Mouse (Mus musculus): Measurements from ENCODE around the gene Gm21915. TPM values are rescaled to one million over a fixed set of nuclear protein-coding genes. Genes with fewer than 3 reads are reported as not detected.

Gm21915 gene
- polyA plus RNA-seq, 1 experiment from 2014 or later, result not detected

DNA sequence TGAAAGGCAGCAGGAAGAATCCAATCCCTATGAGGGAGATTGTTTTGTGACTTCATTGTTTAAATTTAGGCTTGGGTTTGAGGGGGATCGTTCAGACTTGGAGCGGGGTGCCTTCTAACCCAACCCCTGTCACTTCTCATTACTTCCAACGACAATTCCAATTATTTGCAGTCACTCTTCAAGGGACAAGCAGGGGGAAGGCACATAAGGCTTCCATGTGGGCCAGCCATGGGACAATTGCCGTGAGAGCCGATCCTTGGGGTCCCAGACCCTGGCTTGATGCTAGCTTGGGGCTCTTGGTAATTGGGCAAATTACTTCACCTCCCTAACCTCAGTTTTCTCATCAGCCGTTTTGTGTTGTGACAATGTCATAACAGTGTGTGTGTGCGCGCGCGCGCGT lies 23.9 kb downstream of the Gm21915 start:
- Histone ChIP-seq H3K4me2 (no peak overlapping the region), H3K9ac (no peak overlapping the region), H3K27ac (ENCODE audit: poor library complexity, severe bottlenecking) (peak overlapping the region; percentile 60; the same call in 1 of the 2 replicates), H3K4me1 (replicated peaks) (peaks cover 32% of the 10 kb centered on the region), H3K4me3 (no peak overlapping the region), H3K36me3 (no peaks in the 10 kb centered on the region), H3K27me3 (replicated peaks) (no peaks in the 10 kb centered on the region), H3K9me3 (replicated peaks) (no peaks in the 10 kb centered on the region)
- ATAC-seq (ENCODE audit: insufficient number of reproducible peaks, low FRiP score), result no peak
- 84% methylated on average over 12 of the region's 12 CpGs for WGBS

DNA sequence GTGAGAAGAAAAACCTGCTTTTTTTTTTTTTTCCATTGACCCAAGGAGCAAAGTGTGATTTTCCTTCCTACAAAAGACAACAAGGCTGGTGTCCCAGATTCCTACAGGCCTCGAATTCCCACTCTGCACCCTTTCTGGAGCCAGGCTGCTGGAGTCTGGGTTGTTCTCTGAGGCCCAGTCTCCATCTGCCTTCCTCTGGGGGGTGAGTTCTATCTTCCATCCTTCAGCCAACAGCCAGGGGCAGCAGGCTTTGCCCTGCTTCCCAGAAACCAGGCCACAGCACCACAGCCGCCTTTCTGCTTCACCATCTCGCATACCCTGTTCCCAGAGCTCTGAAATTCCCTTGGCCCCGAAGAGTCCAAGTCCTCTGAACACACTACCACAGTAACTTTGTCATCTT lies 25.7 kb downstream of the Gm21915 start:
- Histone ChIP-seq H3K4me1 (replicated peaks) (peaks cover 32% of the 10 kb centered on the region), H3K9ac (no peak overlapping the region), H3K27me3 (replicated peaks) (0 out of 2 replicates have a peak, but pooled peaks cover 3% of the 10 kb centered on the region), H3K36me3 (no peaks in the 10 kb centered on the region), H3K9me3 (replicated peaks) (no peaks in the 10 kb centered on the region), H3K4me2 (no peak overlapping the region), H3K27ac (ENCODE audit: poor library complexity, severe bottlenecking) (no peak overlapping the region), H3K4me3 (no peak overlapping the region)
- no peak for ATAC-seq (ENCODE audit: insufficient number of reproducible peaks, low FRiP score)
- 73% methylated on average over 4 of the region's 4 CpGs for WGBS

DNA sequence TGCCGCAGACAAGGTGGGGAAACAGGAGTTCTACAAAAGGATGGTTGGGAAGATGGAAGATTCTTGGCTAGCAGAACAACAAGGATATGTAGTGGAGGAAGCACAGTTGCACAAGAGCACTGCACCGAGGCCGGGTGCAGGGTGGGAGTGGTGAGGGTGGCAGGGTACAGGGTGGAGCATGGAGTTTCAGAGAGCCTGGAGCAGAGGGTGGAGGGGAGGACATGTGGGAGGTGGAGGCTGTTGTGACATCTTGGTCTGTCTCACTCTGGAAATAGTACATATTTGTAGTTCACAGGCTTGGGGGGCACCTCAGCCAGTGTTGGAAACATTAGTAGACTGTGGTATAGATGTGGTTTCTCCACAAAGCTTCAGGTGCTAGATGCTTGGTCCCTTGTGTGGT lies 28.8 kb downstream of the Gm21915 start:
- 80% methylated on average over 3 of the region's 3 CpGs for WGBS
- no peak overlapping the region for H3K27ac ChIP-seq (ENCODE audit: poor library complexity, severe bottlenecking)
- H3K9me3 ChIP-seq (replicated peaks), result no peaks in the 10 kb centered on the region
- no peak overlapping the region for H3K4me2 ChIP-seq
- H3K36me3 ChIP-seq, result no peaks in the 10 kb centered on the region
- peaks cover 15% of the 10 kb centered on the region for H3K4me1 ChIP-seq (replicated peaks)
- H3K4me3 ChIP-seq, result no peak overlapping the region
- ATAC-seq (ENCODE audit: insufficient number of reproducible peaks, low FRiP score), result no peak
- H3K9ac ChIP-seq, result no peak overlapping the region
- H3K27me3 ChIP-seq (replicated peaks), result 0 out of 2 replicates have a peak, but pooled peaks cover 3% of the 10 kb centered on the region

DNA sequence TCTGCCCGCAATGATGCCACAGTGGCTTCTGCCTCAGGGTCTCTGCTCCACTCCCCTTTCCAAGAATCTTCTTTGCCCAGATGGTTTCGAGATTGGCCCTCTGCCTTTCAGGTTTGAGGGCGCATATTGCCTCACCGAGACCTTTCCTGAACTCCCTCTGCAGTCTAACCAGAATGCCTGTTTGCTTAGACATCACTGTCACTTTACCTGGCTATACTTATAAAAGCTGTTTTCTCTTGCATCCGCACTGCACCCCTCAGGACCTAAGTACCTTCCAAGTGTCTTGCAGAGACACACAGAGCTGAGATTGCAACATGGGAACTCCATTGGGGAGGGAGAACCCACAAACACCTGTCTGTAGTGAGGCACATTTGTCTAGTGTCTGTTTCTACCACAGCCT lies 29.8 kb downstream of the Gm21915 start:
- ATAC-seq (ENCODE audit: insufficient number of reproducible peaks, low FRiP score), result no peak
- 82% methylated on average over 5 of the region's 5 CpGs for WGBS
- no peaks in the 10 kb centered on the region for H3K9me3 ChIP-seq (replicated peaks)
- no peak overlapping the region for H3K9ac ChIP-seq
- H3K27ac ChIP-seq (ENCODE audit: poor library complexity, severe bottlenecking), result no peak overlapping the region
- peaks cover 6% of the 10 kb centered on the region; the same call in 1 of the 2 replicates for H3K4me1 ChIP-seq (replicated peaks)
- no peak overlapping the region for H3K4me2 ChIP-seq
- H3K27me3 ChIP-seq (replicated peaks), result 0 out of 2 replicates have a peak, but pooled peaks cover 3% of the 10 kb centered on the region
- H3K36me3 ChIP-seq, result no peaks in the 10 kb centered on the region
- H3K4me3 ChIP-seq, result no peak overlapping the region

DNA sequence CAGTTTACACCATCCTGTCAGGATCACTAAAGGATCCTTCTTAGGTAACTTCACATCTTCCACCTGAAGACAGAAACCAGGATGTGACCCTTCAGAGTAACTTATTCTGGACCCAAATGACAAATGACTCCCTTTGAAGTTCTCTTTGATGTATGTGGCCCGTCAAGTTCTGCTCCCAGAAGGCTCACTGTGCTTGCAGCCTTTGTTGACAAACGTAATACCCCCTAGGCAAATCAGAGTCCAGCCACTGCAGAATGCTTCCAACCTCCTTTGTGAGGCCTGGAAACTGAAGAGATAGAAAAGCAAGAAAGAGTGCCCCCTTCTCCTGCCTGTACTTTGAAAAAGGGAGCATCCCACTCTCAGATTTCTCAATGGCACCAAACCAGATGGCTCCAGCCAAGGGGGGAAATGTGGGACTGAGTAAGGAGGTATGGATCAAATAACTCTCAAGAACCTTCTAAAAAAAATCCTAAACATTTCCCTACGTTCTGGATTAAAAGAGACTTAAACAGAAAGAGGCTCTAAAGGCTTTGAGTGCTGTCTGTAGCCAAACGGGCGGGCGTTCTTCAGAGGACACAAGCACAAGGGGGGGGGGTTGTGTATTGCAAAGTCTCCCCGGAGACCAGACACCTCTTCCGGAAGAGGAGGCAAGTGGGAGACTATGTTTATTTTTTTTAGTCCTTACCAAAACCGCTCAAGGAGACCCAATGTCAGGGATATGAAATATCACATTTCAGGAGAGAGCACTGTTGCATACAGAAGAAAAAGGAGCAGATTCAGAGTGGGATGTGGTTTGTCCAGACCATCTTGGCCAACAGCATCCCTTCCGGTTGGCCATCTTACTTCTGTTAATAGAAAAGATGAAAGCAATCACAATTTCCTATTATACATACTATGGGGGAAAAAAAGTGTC lies 34.2 kb downstream of the Gm21915 start:
- Histone ChIP-seq H3K27ac (ENCODE audit: poor library complexity, severe bottlenecking) (no peak overlapping the region), H3K27me3 (replicated peaks) (0 out of 2 replicates have a peak, but pooled peaks cover 3% of the 10 kb centered on the region), H3K4me3 (no peak overlapping the region), H3K4me1 (replicated peaks) (0 out of 2 replicates have a peak, but pooled peaks cover 4% of the 10 kb centered on the region), H3K4me2 (no peak overlapping the region), H3K9ac (no peak overlapping the region), H3K36me3 (no peaks in the 10 kb centered on the region), H3K9me3 (replicated peaks) (no peaks in the 10 kb centered on the region)
- ATAC-seq (ENCODE audit: insufficient number of reproducible peaks, low FRiP score), result no peak
- WGBS, result 49% methylated on average over 10 of the region's 10 CpGs

DNA sequence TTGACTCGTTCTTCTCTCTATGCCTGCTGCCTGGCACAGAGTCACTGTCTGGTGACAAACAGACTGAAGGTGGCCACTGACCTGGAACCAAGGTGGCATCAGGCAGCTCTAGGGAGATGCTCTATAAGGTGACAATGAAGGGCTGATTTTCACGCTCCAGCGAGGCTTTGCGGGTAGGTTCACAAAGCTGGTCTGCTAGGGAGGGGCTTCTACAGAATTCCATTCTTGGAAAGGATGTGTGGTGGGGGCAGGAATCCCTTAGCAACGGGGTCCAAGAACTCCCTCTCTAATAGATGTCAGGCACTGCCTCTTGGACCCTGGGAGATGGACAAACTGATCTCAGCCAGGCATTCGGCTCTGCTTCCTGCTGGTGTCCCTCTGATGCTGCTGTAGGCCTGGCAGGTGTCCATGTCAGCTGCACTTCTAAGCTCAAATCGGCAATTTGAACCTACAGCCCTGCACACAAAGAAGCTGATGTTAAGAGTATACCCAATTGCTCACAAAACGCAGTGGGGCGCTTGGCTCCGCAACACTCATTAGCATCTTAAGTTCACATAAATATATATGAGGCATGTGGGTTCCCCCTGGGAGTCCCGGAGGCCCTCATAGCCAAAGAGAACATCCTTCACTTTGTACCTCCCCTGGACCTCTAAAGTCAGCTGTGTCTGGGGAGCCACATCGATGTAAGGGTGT lies 38.2 kb downstream of the Gm21915 start:
- Histone ChIP-seq H3K4me2 (no peak overlapping the region), H3K9me3 (replicated peaks) (no peaks in the 10 kb centered on the region; the same call in 1 of the 2 replicates), H3K36me3 (no peaks in the 10 kb centered on the region), H3K9ac (no peak overlapping the region), H3K4me1 (replicated peaks) (peaks cover 11% of the 10 kb centered on the region; the same call in 1 of the 2 replicates), H3K4me3 (no peak overlapping the region), H3K27ac (ENCODE audit: poor library complexity, severe bottlenecking) (no peak overlapping the region), H3K27me3 (replicated peaks) (no peaks in the 10 kb centered on the region)
- no peak for ATAC-seq (ENCODE audit: insufficient number of reproducible peaks, low FRiP score)
- WGBS, result 77% methylated on average over 12 of the region's 12 CpGs

DNA sequence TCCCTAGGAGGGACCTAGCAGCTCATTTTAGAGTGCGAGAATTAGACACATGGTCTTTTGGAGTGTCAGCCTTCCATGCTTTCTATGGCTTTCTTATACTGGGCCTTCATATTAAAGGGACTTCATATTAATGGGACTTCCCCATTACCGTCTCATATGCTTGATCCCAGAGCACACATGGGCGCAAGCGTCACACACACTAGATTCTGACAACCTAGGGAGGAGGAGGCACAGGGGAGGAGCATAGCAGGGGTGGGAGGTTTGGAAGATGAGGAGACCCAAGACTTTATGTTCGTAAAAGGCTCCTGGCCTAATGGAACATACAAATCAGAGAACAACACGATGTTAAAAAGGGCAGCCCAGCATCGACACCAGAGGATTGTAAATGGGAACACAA lies 38.7 kb downstream of the Gm21915 start:
- H3K27me3 ChIP-seq (replicated peaks), result no peaks in the 10 kb centered on the region
- H3K4me1 ChIP-seq (replicated peaks), result peaks cover 11% of the 10 kb centered on the region; the same call in 1 of the 2 replicates
- no peak overlapping the region for H3K4me2 ChIP-seq
- WGBS, result 70% methylated on average over 7 of the region's 7 CpGs
- H3K9me3 ChIP-seq (replicated peaks), result no peaks in the 10 kb centered on the region; the same call in 1 of the 2 replicates
- H3K4me3 ChIP-seq, result no peak overlapping the region
- no peak overlapping the region for H3K27ac ChIP-seq (ENCODE audit: poor library complexity, severe bottlenecking)
- no peak for ATAC-seq (ENCODE audit: insufficient number of reproducible peaks, low FRiP score)
- no peaks in the 10 kb centered on the region for H3K36me3 ChIP-seq
- H3K9ac ChIP-seq, result no peak overlapping the region

DNA sequence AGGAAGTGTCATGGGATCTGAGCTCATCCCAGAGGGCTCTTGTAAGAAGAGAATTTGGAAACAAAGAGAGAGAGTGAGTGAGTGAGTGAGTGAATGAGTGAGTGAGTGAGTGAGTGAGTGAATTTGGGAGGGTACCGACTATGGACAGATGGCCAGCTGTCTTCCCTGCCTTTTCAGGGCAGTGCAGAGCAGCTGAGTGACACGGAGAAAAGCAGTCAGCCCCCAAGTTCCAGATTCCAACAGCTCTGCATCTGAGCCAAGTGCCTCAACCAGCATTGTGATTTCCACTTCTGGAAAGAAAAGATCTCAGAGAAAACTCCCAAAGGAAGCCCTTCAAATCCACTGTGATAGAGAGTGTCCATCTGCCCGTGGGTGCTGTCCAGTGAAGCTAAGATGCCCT lies 39.2 kb downstream of the Gm21915 start:
- H3K9me3 ChIP-seq (replicated peaks), result no peaks in the 10 kb centered on the region; the same call in 1 of the 2 replicates
- no peak overlapping the region for H3K4me2 ChIP-seq
- no peaks in the 10 kb centered on the region for H3K36me3 ChIP-seq
- no peak overlapping the region for H3K4me3 ChIP-seq
- H3K4me1 ChIP-seq (replicated peaks), result peaks cover 11% of the 10 kb centered on the region; the same call in 1 of the 2 replicates
- no peaks in the 10 kb centered on the region for H3K27me3 ChIP-seq (replicated peaks)
- WGBS, result 52% methylated on average over 3 of the region's 3 CpGs
- H3K9ac ChIP-seq, result no peak overlapping the region
- ATAC-seq (ENCODE audit: insufficient number of reproducible peaks, low FRiP score), result no peak
- H3K27ac ChIP-seq (ENCODE audit: poor library complexity, severe bottlenecking), result no peak overlapping the region

DNA sequence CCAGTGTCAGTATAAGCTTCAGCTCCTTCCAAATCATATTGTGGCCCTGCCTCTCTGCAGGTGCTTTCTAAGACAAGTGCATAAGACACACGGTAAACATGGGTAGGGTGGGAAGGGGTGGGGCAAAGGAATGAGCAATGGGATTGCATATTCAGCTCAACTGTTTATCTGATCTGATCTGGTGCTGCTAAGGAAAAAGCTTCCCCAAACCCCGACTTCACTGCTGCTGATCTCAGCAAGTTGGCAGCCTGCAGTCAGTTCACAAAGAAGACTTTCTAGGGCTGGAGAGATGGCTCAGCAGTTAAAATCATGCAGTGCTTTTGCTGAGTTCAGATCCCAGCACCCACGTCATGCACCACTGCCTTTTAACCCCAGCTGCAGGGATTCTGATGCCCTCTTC lies 39.6 kb downstream of the Gm21915 start:
- no peak overlapping the region for H3K4me3 ChIP-seq
- 57% methylated on average over 3 of the region's 3 CpGs for WGBS
- no peaks in the 10 kb centered on the region; the same call in 1 of the 2 replicates for H3K9me3 ChIP-seq (replicated peaks)
- H3K36me3 ChIP-seq, result no peaks in the 10 kb centered on the region
- H3K27me3 ChIP-seq (replicated peaks), result no peaks in the 10 kb centered on the region
- H3K4me1 ChIP-seq (replicated peaks), result peaks cover 11% of the 10 kb centered on the region; the same call in 1 of the 2 replicates
- no peak overlapping the region for H3K27ac ChIP-seq (ENCODE audit: poor library complexity, severe bottlenecking)
- H3K4me2 ChIP-seq, result no peak overlapping the region
- ATAC-seq (ENCODE audit: insufficient number of reproducible peaks, low FRiP score), result no peak
- H3K9ac ChIP-seq, result no peak overlapping the region

DNA sequence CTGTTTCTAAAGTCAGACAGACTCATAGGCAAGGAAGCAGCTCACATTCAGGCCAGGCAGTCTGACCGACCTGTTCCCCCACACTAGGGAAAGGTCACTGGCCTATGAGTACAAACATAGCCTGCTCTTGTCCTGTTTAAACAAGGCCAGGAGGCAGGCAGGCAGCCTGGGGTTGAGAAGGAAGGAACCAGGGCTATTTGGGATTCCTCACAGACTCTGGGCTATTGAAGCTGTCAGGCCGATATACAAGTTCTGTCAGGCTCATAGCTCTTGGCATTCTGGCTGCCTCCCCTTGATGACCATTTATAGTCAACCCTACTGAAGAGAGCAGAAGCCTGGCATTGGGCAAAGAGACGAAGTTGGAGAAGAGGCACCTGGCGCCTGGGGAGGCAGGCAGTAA lies 41.2 kb downstream of the Gm21915 start:
- H3K9me3 ChIP-seq (replicated peaks), result no peaks in the 10 kb centered on the region; the same call in 1 of the 2 replicates
- H3K4me2 ChIP-seq, result no peak overlapping the region
- WGBS, result 48% methylated on average over 4 of the region's 4 CpGs
- peaks cover 7% of the 10 kb centered on the region; the same call in 1 of the 2 replicates for H3K4me1 ChIP-seq (replicated peaks)
- no peak overlapping the region for H3K9ac ChIP-seq
- H3K27ac ChIP-seq (ENCODE audit: poor library complexity, severe bottlenecking), result peak overlapping the region; percentile 60
- ATAC-seq (ENCODE audit: insufficient number of reproducible peaks, low FRiP score), result no peak
- H3K27me3 ChIP-seq (replicated peaks), result no peaks in the 10 kb centered on the region
- H3K4me3 ChIP-seq, result no peak overlapping the region
- no peaks in the 10 kb centered on the region for H3K36me3 ChIP-seq
